Mouse (Mus musculus) C2C12 (cell line): Measurements from ENCODE around the gene Exoc4.

Experiments
- CTCF ChIP-seq: IDR thresholded peaks from one replicate; pipeline ENCODE4 v1.5.1; 2011; ENCODE audit not compliant: control insufficient read depth, insufficient read depth, insufficient read length
- FOSL1 ChIP-seq: IDR thresholded peaks from one replicate; pipeline ENCODE4 v1.8.0; 2011; ENCODE audit warnings: mild to moderate bottlenecking, low read length; ENCODE audit not compliant: poor library complexity, insufficient read depth, severe bottlenecking
- MAX ChIP-seq: IDR thresholded peaks from one replicate; pipeline ENCODE4 v1.6.1; 2011; ENCODE audit warnings: mild to moderate bottlenecking, control low read depth
- USF1 ChIP-seq: IDR thresholded peaks from one replicate; pipeline ENCODE4 v1.6.1; 2011; ENCODE audit warnings: low read depth, mild to moderate bottlenecking, control low read depth, moderate library complexity

DNA sequence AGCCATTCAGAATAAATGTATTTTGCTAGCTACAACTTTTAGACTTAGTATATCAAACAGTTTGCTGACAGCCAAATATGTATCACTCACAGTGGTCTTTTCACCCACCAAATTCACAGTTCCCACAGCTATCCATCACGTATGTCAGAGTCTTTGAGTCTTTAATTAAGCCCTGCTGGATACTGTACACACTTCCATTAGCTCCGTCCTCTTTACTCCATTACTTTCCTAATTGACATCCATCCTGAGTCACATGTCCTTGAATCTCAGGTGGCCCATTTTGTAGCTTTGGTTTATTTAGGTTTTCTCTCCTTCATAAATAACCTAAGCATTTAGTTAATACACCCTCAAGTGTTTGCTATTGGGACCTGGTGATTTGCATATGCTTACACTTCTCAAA is 714.2 kb downstream of the Exoc4 start:
- TF ChIP-seq CTCF (no peak), USF1 (no peak), MAX (no peak), FOSL1 (no peak)
